ENCODE assay signal across 28 mouse cellular contexts in genomic region chr12:100516161-100516838, GRCm38 (mm10). TPM values are rescaled to one million over a fixed set of nuclear protein-coding genes. Genes with fewer than 3 reads are reported as not detected.
DNase-seq lines count a peak whose midpoint lies in the region; ATAC-seq and TF ChIP-seq lines count a peak whose summit lies in the region.
"Had no signal": no experiment of that assay in that cellular context is flagged by ENCODE, and none has a peak within 500 bp of the region (broad histone marks: within the 10 kb centered on the region; RNA-seq: fewer than 3 reads in every experiment).

No protein-coding gene starts in this region.

- 94% methylated on average over 1 of the region's 1 CpGs for WGBS in lung, embryonic 14.5 days

- no peak for TF ChIP-seq CTCF in lung, embryonic 14.5 days (IDR thresholded peaks at IDR 0.05; ENCODE audit: low read depth)

- no peak for ATAC-seq in lung, embryonic 14.5 days (ENCODE audit: insufficient read depth)
- ATAC-seq: activated CD4-positive, CD25-positive, alpha-beta regulatory T cell, adult 4 months; CD4-positive, CD25-positive, alpha-beta regulatory T cell, adult 4 months; forebrain, embryonic 15.5 days; inflammation-experienced regulatory T-cells, adult 6 months; midbrain, embryonic 13.5 days had no signal

- no peak overlapping the region for H3K4me2 ChIP-seq in lung, embryonic 14.5 days
- H3K4me2 ChIP-seq: embryonic facial prominence, embryonic 15.5 days; forebrain, embryonic 15.5 days; heart, embryonic 12.5 days; hindbrain, embryonic 12.5 days; limb, embryonic 13.5 days; liver, embryonic 13.5 days; midbrain, embryonic 13.5 days; neural tube, embryonic 13.5 days had no signal

- peaks cover 8% of the 10 kb centered on the region; the same call in 1 of the 2 replicates for H3K4me1 ChIP-seq in lung, embryonic 14.5 days (ENCODE audit: insufficient read depth)

- H3K36me3 ChIP-seq in lung, embryonic 14.5 days (ENCODE audit: insufficient read depth) = 0 out of 2 replicates have a peak, but pooled peaks cover 8% of the 10 kb centered on the region
- H3K36me3 ChIP-seq: forebrain, embryonic 15.5 days; hindbrain, embryonic 12.5 days; liver, embryonic 13.5 days had no signal

- H3K27me3 ChIP-seq in lung, embryonic 14.5 days (ENCODE audit: insufficient read depth, low read length) = no peaks in the 10 kb centered on the region
- H3K27me3 ChIP-seq: embryonic facial prominence, embryonic 15.5 days; forebrain, embryonic 15.5 days; heart, embryonic 12.5 days; hindbrain, embryonic 12.5 days; limb, embryonic 13.5 days; megakaryocyte, embryonic 14.5 days; midbrain, embryonic 13.5 days; neural tube, embryonic 13.5 days had no signal

- no peak overlapping the region for H3K4me3 ChIP-seq in lung, embryonic 14.5 days (ENCODE audit: low read depth, low read length)
- H3K4me3 ChIP-seq: embryonic facial prominence, embryonic 15.5 days; forebrain, embryonic 15.5 days; heart, embryonic 12.5 days; hindbrain, embryonic 12.5 days; limb, embryonic 13.5 days; liver, embryonic 13.5 days; megakaryocyte, embryonic 14.5 days; midbrain, embryonic 13.5 days; neural tube, embryonic 13.5 days had no signal

- DNase-seq in adrenal gland, postnatal 25 days = peak; percentile 28
- no peak for DNase-seq in adrenal gland, adult 2 months
- DNase-seq in lung, embryonic 14.5 days = peak; percentile 60
- DNase-seq in lung, postnatal 14 days = no peak
- peak; percentile 53 to 75 for DNase-seq in kidney, adult 8-10 months
- peak; percentile 52 to 78 for DNase-seq in kidney, postnatal 36 days
- no peak for DNase-seq in layer of hippocampus, adult 9-11 months
- no peak for DNase-seq in heart, postnatal 4 days
- DNase-seq: adrenal gland, postnatal 14 days; cerebellum, adult 9-11 months; gastrocnemius, postnatal 10 days; heart, postnatal 10 days; liver, embryonic 13.5 days; lung, adult 2 months; lung, postnatal 36 days; right cerebral cortex, postnatal 4 days; thymus, postnatal 14 days had no signal

- H3K9ac ChIP-seq in lung, embryonic 14.5 days = no peak overlapping the region
- H3K9ac ChIP-seq: embryonic facial prominence, embryonic 15.5 days; forebrain, embryonic 15.5 days; heart, embryonic 12.5 days; hindbrain, embryonic 12.5 days; limb, embryonic 13.5 days; liver, embryonic 13.5 days; midbrain, embryonic 13.5 days; neural tube, embryonic 13.5 days had no signal

- no peak overlapping the region for H3K27ac ChIP-seq in lung, embryonic 14.5 days (ENCODE audit: low read depth)
- H3K27ac ChIP-seq: embryonic facial prominence, embryonic 15.5 days; forebrain, embryonic 15.5 days; hindbrain, embryonic 12.5 days; limb, embryonic 13.5 days; liver, embryonic 13.5 days; midbrain, embryonic 13.5 days; neural tube, embryonic 13.5 days had no signal

- H3K9me3 ChIP-seq in lung, embryonic 14.5 days (ENCODE audit: low read depth, low read length) = no peaks in the 10 kb centered on the region
- H3K9me3 ChIP-seq: embryonic facial prominence, embryonic 15.5 days; forebrain, embryonic 15.5 days; heart, embryonic 12.5 days; hindbrain, embryonic 12.5 days; liver, embryonic 13.5 days; midbrain, embryonic 13.5 days; neural tube, embryonic 13.5 days had no signal

RNA-seq across cellular contexts. Expression of gene Ttc7b, which starts 4.3 kb away (rescaled TPM):
- 72.3 and 92.8 TPM in 2 replicates for total RNA-seq in adrenal gland, postnatal 25 days (2021)
- total RNA-seq in adrenal gland, adult 2 months (2021) = 10 to 100 TPM; 70.9 to 76.7 TPM
- polyA plus RNA-seq in adrenal gland, adult 2 months (2012; rRNA removed) = 121 and 142 TPM in 2 replicates
- 6.3 and 8.1 TPM in 2 replicates for polyA plus RNA-seq in lung, embryonic 14.5 days (2014; fragmentation: Nextera tagmentation; extraction: Ambion mirVana)
- 10 to 100 TPM; 75.1 to 77.4 TPM for total RNA-seq in heart, postnatal 4 days (2021)

Comparison
In these comparisons a context has a peak if more than half of its experiments do, and no peak if none do; other contexts are left out.
1. DNase-seq: peak in adrenal gland, postnatal 25 days (single experiment), lung, embryonic 14.5 days (single experiment), kidney, adult 8-10 months (2 of 2) and kidney, postnatal 36 days (2 of 2); none in adrenal gland, adult 2 months (single experiment), lung, postnatal 14 days (single experiment), layer of hippocampus, adult 9-11 months (single experiment) and heart, postnatal 4 days (single experiment).